Mouse (Mus musculus): ENCODE results near the gene Olfr1252. TPM values are rescaled to one million over a fixed set of nuclear protein-coding genes. Genes with fewer than 3 reads are reported as not detected.

Olfr1252 gene
- polyA plus RNA-seq (2016; fragmentation: Nextera tagmentation; extraction: Ambion mirVana): not detected in 2 replicates

DNA sequence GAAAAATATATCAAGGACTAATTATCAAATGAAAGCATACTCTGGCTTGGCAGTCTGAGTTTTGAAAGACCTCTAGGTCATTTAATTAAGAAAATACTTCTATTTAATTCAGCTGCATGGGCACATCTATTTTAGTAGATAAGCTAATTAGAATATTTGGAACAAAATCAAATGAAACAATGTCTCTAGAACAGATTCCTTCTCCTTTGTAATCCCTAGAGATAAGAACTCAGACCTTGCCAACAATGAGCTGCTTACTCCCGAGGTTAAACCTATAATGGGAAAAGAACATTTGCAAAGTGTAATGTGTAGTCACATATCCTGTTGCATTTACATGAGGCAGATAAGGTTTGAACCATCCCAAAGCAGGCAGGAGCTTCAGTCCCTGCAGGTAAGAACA lies at the start of gene Olfr1252:
TSS of gene Olfr1252 (minus strand) at position 101 of the 400 bp plus-strand sequence.
- H3K4me1 ChIP-seq: no peaks in the 10 kb centered on the region
- no peak for DNase-seq (ENCODE audit: low spot score)
- H3K4me3 ChIP-seq: no peak within 1 kb of the TSS
- WGBS: 80% methylated on average over 1 of the region's 1 CpGs
- no peaks in the 10 kb centered on the region for H3K9me3 ChIP-seq (replicated peaks)
- H3K27me3 ChIP-seq (ENCODE audit: low read depth, poor library complexity, severe bottlenecking): no peaks in the 10 kb centered on the region
- no peak within 1 kb of the TSS for H3K27ac ChIP-seq
- no peaks in the 10 kb centered on the region for H3K36me3 ChIP-seq

- no peaks in the 10 kb centered on the region for H3K36me3 ChIP-seq
- WGBS: 88% methylated on average over 1 of the region's 1 CpGs
Measured at GRCm38 (mm10) chr2:89756990-89757389, 32.2 kb upstream of the Olfr1252 start, which contains the start of gene Olfr1253. TSS of gene Olfr1253 (minus strand) at chr2:89757090.

GRCm38 (mm10) chr2:89691980-89692379 lies 32.8 kb downstream of the Olfr1252 start:
- no peaks in the 10 kb centered on the region for H3K36me3 ChIP-seq
- 90% methylated on average over 6 of the region's 6 CpGs for WGBS
- no peak overlapping the region for H3K4me3 ChIP-seq
- no peaks in the 10 kb centered on the region for H3K9me3 ChIP-seq (replicated peaks)
- H3K27ac ChIP-seq: no peak overlapping the region
- DNase-seq (ENCODE audit: low spot score): no peak
- no peaks in the 10 kb centered on the region for H3K27me3 ChIP-seq (ENCODE audit: low read depth, poor library complexity, severe bottlenecking)
- H3K4me1 ChIP-seq: no peaks in the 10 kb centered on the region

More at GRCm38 (mm10) chr2:89756990-89757389, 32.2 kb upstream of the Olfr1252 start, which contains the start of gene Olfr1253:
- no peak for DNase-seq (ENCODE audit: low spot score)
- H3K27ac ChIP-seq: no peak within 1 kb of the TSS
- no peaks in the 10 kb centered on the region for H3K9me3 ChIP-seq (replicated peaks)
- H3K4me3 ChIP-seq: no peak within 1 kb of the TSS
- no peaks in the 10 kb centered on the region for H3K4me1 ChIP-seq
- no peaks in the 10 kb centered on the region for H3K27me3 ChIP-seq (ENCODE audit: low read depth, poor library complexity, severe bottlenecking)

DNA sequence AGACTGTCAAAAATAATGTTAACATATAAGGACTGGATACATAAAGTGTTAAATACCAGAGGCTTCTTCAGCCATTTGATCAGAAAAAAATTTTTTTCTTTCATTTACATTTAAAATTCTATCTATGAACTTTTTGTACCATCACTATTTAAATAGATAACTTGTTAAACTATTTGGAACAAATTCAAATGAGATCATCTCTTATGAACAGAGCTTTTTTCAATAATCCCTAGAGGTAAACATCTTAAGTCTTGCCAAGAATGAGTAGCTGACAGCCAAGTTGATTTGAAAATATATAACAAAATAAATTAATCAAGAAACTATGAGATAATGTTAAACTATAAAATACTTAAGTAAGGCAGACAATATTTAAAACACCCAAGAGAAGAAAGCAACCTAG lies 53.0 kb downstream of the Olfr1252 start, which contains the start of gene Olfr1251:
TSS of gene Olfr1251 (minus strand) at position 101 of the 400 bp plus-strand sequence.
- Histone ChIP-seq H3K4me1 (no peaks in the 10 kb centered on the region), H3K9me3 (replicated peaks) (no peaks in the 10 kb centered on the region), H3K36me3 (no peaks in the 10 kb centered on the region), H3K27ac (no peak within 1 kb of the TSS), H3K27me3 (ENCODE audit: low read depth, poor library complexity, severe bottlenecking) (no peaks in the 10 kb centered on the region), H3K4me3 (no peak within 1 kb of the TSS)
- DNase-seq (ENCODE audit: low spot score): no peak

Other genes starting within 250 kb of the Olfr1252 start
- gene Olfr1241, start 237.9 kb downstream of the Olfr1252 start, polyA plus RNA-seq (2016; fragmentation: Nextera tagmentation; extraction: Ambion mirVana): not detected in 2 replicates
- not detected in 2 replicates for gene Olfr1242, start 226.7 kb downstream of the Olfr1252 start, polyA plus RNA-seq (2016; fragmentation: Nextera tagmentation; extraction: Ambion mirVana)
- gene Olfr1243, start 193.5 kb downstream of the Olfr1252 start, polyA plus RNA-seq (2016; fragmentation: Nextera tagmentation; extraction: Ambion mirVana): not detected in 2 replicates
- not detected in 2 replicates for gene Olfr1245, start 146.6 kb downstream of the Olfr1252 start, polyA plus RNA-seq (2016; fragmentation: Nextera tagmentation; extraction: Ambion mirVana)
- not detected in 2 replicates for gene Olfr1246, start 131.9 kb downstream of the Olfr1252 start, polyA plus RNA-seq (2016; fragmentation: Nextera tagmentation; extraction: Ambion mirVana)
- not detected in 2 replicates for gene Olfr1247, start 110.9 kb downstream of the Olfr1252 start, polyA plus RNA-seq (2016; fragmentation: Nextera tagmentation; extraction: Ambion mirVana)
- not detected in 2 replicates for gene Olfr1248, start 106.8 kb downstream of the Olfr1252 start, polyA plus RNA-seq (2016; fragmentation: Nextera tagmentation; extraction: Ambion mirVana)
- not detected in 2 replicates for gene Olfr1249, start 90.0 kb downstream of the Olfr1252 start, polyA plus RNA-seq (2016; fragmentation: Nextera tagmentation; extraction: Ambion mirVana)
- gene Olfr1250, start 63.5 kb downstream of the Olfr1252 start, polyA plus RNA-seq (2016; fragmentation: Nextera tagmentation; extraction: Ambion mirVana): not detected in 2 replicates
- gene Olfr1251, start 53.1 kb downstream of the Olfr1252 start, polyA plus RNA-seq (2016; fragmentation: Nextera tagmentation; extraction: Ambion mirVana): not detected in 2 replicates
- not detected in 2 replicates for gene Olfr1253, start 32.1 kb upstream of the Olfr1252 start, polyA plus RNA-seq (2016; fragmentation: Nextera tagmentation; extraction: Ambion mirVana)
- gene Olfr1254, start 68.6 kb upstream of the Olfr1252 start, polyA plus RNA-seq (2016; fragmentation: Nextera tagmentation; extraction: Ambion mirVana): not detected in 2 replicates
- gene Olfr1255, start 87.0 kb upstream of the Olfr1252 start, polyA plus RNA-seq (2016; fragmentation: Nextera tagmentation; extraction: Ambion mirVana): not detected in 2 replicates
- not detected in 2 replicates for gene Olfr1256, start 116.5 kb upstream of the Olfr1252 start, polyA plus RNA-seq (2016; fragmentation: Nextera tagmentation; extraction: Ambion mirVana)
- not detected in 2 replicates for gene Olfr48, start 123.2 kb upstream of the Olfr1252 start, polyA plus RNA-seq (2016; fragmentation: Nextera tagmentation; extraction: Ambion mirVana)
- gene Olfr1257, start 153.4 kb upstream of the Olfr1252 start, polyA plus RNA-seq (2016; fragmentation: Nextera tagmentation; extraction: Ambion mirVana): not detected in 2 replicates
- gene Olfr1258, start 202.3 kb upstream of the Olfr1252 start, polyA plus RNA-seq (2016; fragmentation: Nextera tagmentation; extraction: Ambion mirVana): not detected in 2 replicates
- gene Olfr1259, start 223.7 kb upstream of the Olfr1252 start, polyA plus RNA-seq (2016; fragmentation: Nextera tagmentation; extraction: Ambion mirVana): not detected in 2 replicates
- gene Olfr1260, start 249.3 kb upstream of the Olfr1252 start, polyA plus RNA-seq (2016; fragmentation: Nextera tagmentation; extraction: Ambion mirVana): not detected in 2 replicates